Mouse (Mus musculus) olfactory bulb, adult 2 months (tissue): ENCODE measurements at regions not wholly inside any gene's neighbourhood (a gene's known extent, or its start where the extent isn't known, plus 50 kb on each side); places are given as distances from the start of the nearest gene placed in this dataset.

Experiments
- CTCF ChIP-seq: fragments of 200-500 bp; IDR thresholded peaks from 2 replicates; pipeline ENCODE4 v1.5.1; 2012; ENCODE audit warnings: low read depth, mild to moderate bottlenecking, low read length, moderate library complexity; ENCODE audit not compliant: insufficient read depth
- POLR2A ChIP-seq: fragments of 200-500 bp; IDR thresholded peaks from 2 replicates; pipeline ENCODE4 v1.6.1; 2012; ENCODE audit warnings: mild to moderate bottlenecking, low read depth, low read length, moderate library complexity; ENCODE audit not compliant: insufficient read depth

- TF ChIP-seq CTCF (no peak), POLR2A (no peak)
These were observed 56.5 kb upstream of the Cnksr3 start for GRCm38 (mm10) chr10:7268386-7269033.
